Mouse (Mus musculus): ENCODE measurements at regions not wholly inside any gene's neighbourhood (a gene's known extent, or its start where the extent isn't known, plus 50 kb on each side); places are given as distances from the start of the nearest gene placed in this dataset.

DNA sequence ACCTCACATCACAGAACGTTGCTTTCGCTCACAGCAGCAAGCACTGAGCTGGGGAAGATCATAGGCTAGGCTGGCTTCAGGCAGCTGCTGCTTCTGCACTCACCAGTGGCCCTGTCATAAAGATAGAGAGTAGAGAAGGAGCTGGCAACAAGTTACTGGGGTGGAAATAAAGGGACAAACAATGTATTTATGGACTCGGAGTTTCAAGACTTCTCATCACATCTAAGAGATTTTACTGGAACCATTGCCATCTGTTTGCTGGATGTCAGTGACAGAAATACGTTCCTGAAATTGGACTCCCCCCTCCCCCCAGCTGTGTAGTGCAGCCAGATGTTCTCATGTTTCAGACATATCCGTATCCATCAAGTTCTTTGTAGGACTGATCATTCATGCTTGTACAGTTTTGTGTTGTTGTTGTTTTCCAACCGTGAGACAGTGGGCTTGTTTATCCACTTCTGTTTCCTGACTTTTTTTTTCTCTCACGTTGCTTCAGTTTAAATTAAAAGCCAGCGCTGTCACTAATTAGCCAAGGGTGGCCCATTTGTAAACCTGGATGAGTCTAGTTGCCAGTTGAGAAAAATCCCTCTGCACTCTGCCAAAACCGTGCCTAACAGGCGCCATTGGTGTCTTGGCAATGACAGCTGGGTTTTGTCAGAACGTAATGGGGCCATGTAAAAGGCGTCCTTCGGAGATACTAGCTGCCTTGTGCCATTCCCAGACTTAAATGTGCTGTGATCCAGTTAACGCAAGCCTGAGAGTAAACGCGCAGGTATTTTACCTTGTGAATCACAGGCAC lies 496.0 kb upstream of the Id4 start:
- no peak for DNase-seq

- no peak for DNase-seq
These were observed 492.0 kb upstream of the Id4 start for GRCm38 (mm10) chr13:47768963-47769527.

- DNase-seq = no peak
These were observed 483.6 kb upstream of the Id4 start for GRCm38 (mm10) chr13:47777206-47778099.

DNA sequence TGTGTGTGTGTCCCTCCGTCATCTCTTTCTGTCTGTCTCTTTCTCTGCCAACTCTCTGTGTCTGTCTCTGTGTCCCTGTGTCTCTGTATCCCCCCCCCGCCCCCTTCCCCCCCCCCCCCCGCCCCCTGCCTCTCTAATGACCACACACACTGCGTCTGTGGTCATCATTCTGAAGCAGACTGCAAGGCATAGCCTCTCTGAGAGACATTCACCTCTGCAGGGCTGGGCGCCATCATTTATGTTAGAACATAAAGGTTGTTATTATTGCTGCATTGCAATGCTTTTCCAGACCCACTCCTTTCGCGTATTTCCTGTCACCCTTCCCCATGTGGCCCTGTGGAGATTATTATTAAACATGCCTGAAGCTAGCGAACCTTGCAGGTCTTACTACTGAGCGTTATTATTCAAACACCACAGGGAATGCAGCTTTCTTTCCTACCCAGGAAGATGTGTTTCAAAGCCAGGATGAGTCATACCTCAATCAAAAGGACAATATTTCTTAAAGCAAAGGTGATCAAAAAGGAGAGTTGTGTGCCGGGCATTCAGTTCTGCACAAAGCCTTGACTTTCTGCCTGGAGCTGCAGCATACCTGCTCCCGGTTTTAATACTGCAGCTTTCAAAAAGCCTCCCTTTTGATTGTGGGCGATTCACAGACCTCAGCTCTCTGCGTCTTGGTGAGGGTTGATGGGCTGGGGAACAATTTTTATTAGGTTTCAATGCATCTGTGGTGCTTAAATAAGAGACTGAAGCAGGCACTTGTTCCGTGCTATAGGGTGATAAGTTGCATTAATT lies 482.6 kb upstream of the Id4 start:
- DNase-seq = no peak

DNA sequence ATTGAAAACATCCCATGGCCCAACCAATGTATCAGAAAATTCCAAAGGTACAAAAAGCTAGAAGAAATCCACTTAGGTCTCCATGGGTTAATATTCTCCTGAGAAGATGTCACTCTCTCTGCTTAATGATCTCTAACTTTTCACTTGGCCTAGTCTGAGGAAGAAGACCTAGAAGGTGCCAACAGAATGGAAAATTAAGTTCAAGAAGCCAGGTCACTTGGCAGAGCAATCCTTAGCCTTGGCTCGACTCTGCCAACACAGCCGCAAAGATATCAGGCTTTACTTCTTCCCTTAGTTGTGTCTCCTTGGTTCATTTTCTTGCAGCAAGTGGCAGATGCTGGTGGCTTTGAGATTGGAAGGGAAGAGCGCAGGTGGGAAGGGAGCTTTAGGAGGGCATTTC lies 476.6 kb upstream of the Id4 start:
- DNase-seq = no peak

DNA sequence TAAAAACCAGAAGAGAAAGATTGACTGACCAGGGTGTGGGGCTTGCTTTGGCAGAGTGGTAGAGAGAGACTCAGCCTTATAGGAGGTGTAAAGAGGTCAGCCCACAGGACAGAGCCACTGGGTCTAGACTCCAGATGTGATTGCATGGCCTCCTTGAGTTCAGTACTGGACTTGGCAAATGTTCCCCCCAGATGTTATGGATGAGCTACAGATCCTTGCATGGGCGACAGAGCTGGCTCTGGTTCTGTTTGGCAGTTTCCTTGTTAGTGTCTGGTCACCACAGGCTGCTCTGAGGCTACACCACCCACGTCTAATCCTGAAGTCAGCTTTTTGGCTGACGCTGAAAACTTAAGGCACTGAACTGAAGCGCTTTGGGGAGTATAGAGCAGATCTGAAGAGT lies 463.2 kb upstream of the Id4 start:
- no peak for DNase-seq

DNA sequence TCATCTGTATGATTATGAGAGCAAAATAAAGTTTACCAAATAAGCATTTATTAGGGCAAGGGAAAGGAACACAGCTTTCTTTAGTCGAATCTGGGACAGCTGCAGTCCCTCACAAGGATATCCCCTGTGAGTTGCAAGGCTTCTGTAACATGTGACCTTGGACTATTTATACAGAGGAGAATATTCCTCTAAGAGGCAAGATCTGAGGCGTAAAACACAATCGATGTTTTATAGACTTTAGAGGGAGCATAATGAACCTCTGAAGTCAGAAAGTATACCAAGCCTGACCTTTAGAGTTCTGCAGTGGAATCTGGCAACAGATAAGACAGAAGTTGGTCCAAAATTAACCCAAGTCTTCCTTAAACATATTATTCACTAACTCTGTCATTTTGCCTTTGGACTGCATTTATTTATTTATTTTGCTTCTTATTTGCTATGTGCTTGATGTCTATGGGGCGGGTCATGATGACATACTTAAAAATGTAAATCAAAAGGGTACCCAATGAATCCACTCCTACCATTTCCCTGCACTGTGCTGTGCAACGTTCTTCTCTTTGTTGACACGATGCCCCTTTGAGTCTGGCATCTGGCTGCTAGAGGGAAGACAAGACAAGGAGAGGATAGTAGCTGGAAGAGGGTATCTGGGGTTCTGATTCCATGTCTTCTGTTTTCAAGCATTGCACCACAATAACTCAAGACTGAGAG lies 449.2 kb upstream of the Id4 start:
- no peak for DNase-seq

- DNase-seq = no peak
These were observed 442.0 kb upstream of the Id4 start for GRCm38 (mm10) chr13:47818924-47819564.

- no peak for DNase-seq
These were observed 424.5 kb upstream of the Id4 start for GRCm38 (mm10) chr13:47836491-47836890.

DNA sequence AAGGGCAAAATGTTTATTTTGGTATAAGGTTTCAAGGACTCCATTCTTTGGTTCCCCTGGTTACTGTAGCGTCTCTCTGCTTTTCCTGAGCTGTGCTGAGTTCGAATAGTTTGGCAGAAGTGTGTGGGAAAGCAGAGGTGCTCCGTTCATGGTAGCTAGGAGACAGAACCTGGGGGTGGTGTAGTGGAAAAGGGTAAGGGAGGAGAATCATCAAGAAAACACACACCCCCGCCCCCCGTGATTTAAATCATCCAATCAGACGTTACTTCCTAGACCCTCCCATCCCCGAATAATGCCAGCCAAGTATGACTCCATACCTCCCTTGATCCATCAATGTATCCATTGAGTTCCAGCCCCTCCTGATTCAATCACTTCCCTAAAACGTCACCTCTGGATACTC lies 418.6 kb upstream of the Id4 start:
- DNase-seq = no peak

- no peak for DNase-seq
These were observed 418.0 kb upstream of the Id4 start for GRCm38 (mm10) chr13:47843011-47843410.

DNA sequence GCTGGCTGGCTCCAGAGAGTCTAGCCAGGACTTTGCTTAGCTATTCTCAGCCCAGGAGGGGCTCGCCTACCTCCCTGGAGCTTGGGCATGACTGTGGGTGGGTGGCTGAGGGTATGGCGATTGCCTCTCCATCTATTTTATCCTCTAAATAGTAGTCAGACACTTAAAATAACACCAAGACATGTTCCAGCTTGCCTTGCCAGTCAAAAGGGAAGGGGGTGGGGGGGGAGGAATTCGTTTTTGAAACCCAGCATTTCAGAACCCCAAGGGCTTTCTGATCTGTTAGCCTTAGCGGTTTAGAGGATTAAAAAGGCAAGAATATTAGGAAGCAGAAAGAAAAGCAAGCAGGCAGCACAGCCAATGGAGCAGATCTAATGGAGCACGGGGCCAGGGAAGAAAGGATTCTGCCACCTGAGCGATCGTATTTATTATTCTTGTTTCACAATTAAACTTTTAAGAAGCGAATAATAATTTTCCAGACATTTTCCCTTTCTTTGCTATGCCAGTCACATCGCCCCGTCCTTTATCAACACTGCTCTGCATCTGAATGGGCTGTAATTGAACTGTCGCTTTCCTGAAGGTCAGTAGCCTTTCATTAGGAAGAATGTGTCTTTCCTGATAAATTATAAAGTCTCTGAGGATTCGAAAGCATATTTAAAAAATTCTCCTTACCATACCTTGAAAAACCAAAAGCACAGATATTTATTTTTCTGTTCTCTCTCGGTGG lies 417.3 kb upstream of the Id4 start:
- no peak for DNase-seq

DNA sequence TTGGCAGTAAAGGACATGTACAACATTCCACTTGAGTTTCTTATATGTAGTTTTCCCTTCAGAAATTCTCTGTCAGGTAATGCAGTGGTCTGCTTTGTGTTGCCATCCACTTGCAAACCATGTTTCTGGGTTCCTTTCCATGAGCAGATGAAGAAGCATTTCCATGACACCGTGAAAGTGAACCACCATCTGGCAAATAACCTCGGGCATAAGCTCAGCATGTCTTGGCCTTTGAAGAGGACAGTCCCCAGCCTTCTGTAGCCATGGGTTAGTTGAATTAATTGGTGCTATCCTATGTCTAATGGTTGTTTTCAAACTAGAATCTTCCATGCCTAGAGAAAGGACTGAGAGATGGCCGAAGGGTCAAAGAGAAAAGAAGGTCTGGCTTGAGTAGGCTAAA lies 414.3 kb upstream of the Id4 start:
- DNase-seq = no peak

DNA sequence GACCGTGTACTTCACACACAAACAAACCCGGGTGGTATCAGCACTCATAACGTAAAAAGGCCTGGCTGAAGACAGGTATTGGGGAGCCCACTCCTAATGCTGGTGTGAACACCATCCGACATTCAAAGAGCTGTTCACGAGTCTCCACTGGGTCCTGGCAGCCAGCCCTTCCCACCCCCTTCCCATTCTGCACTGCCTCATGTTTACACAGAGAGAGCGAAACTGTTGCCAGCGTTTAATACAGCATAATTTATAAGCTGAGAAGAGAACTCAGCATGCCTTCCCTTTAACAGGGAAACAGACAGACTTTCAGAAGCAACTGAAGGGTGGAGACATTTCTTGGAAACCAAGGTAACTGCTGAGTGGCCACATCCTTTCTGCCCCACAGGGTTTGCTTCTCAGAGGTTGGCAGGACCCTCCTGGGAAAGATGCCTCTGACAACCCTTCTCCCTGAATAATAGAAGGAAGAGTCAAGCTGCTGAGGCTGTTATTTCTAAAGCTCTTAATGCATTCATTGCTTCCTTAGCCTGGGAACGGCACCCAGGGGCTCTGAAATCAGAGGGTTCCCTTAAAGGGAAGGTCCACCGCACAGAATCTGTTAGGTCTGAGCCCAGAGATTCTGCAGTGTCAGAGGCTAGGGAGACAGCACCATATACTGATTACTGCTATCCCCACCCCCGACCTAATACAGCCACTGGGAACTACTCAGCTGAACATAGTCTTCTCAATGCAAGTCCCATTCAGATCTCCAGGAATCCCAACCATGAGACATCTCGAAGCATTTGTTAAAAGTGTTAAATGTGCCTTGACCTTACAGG lies 412.4 kb upstream of the Id4 start:
- DNase-seq = no peak

- DNase-seq = no peak
These were observed 405.5 kb upstream of the Id4 start for GRCm38 (mm10) chr13:47855422-47856108.

- DNase-seq = no peak
These were observed 402.1 kb upstream of the Id4 start for GRCm38 (mm10) chr13:47858946-47859345.

GRCm38 (mm10) chr13:47860316-47860715 lies 400.7 kb upstream of the Id4 start:
- DNase-seq = no peak

DNA sequence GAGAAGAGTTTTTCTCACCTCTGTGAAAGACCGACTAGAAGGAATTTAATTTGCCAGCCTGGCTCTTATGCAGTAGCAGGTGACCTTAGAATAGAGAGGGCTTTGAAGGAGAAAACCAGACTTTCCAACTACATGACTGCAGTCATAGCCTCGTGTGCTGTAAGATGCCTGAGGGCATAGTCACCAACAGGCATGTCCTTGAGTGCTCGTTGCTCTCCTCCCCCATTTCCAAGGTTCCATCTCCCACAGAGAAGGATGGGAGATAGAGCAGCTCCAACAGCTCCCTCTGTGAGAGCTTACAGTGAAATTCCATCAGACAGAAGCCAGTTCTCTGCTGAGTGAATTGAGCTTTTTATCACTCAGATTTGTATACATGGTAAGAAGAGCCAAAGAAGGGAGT lies 398.1 kb upstream of the Id4 start:
- DNase-seq = no peak

GRCm38 (mm10) chr13:47868656-47869055 lies 392.4 kb upstream of the Id4 start:
- DNase-seq = no peak
